Mouse (Mus musculus): ENCODE results near the gene Inha. TPM values are rescaled to one million over a fixed set of nuclear protein-coding genes. Genes with fewer than 3 reads are reported as not detected.

Gene Inha
- not detected for polyA plus RNA-seq (2017; shearing (Covaris generic))

GRCm38 (mm10) chr1:75507006-75507405, at the start of gene Inha:
Gene Inha (plus strand): TSS chr1:75507077.

DNA sequence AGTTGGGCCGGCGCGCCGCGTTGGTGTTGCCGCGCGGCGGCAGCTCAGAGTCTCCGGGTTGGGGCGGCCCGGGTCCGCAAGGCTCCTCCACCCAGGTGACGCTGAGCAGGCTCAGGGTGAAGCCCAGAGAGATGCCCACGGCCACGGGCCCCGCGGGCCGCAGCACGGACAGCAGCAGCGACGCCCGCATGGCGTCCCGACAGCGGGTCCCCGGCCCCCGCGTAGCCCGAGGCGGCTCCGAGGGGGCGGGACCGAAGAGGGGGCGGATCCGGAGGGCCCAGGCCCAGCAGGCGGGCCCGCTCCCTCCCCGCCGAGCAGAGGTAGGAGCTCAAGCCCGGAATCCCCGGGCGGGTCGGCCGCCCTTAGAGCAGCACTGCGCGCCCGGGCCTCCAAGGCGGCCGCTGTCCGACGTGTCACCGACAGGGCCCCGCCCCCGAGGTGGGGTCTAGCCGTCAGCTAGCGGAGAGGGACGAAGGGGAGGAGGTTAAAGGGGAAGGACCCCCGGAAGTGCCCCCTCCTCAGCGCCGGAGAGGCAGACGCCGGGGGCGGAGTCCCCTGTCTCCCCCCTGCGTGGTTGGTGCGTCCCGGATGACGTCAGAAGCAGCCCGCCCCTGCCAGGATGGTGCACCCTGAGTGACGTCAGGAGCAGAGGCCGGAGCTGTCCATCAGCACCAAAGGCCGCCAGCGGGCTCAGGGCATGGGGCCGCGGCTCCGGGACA, 27.8 kb upstream of the Inha start, which contains the start of the genes Chpf and Tmem198:
Chpf (minus strand) TSS at position 392 of the 719 bp plus-strand sequence.
Tmem198 (plus strand) TSS at position 617 of the 719 bp plus-strand sequence.

GRCm38 (mm10) chr1:75505956-75506831, 683 bp upstream of the Inha start, which contains the start of gene Obsl1:
Gene Obsl1 (minus strand): TSS chr1:75506452.

GRCm38 (mm10) chr1:75521321-75522031, 14.6 kb downstream of the Inha start, which contains the start of gene Stk11ip:
Gene Stk11ip (plus strand): TSS chr1:75521529.

DNA sequence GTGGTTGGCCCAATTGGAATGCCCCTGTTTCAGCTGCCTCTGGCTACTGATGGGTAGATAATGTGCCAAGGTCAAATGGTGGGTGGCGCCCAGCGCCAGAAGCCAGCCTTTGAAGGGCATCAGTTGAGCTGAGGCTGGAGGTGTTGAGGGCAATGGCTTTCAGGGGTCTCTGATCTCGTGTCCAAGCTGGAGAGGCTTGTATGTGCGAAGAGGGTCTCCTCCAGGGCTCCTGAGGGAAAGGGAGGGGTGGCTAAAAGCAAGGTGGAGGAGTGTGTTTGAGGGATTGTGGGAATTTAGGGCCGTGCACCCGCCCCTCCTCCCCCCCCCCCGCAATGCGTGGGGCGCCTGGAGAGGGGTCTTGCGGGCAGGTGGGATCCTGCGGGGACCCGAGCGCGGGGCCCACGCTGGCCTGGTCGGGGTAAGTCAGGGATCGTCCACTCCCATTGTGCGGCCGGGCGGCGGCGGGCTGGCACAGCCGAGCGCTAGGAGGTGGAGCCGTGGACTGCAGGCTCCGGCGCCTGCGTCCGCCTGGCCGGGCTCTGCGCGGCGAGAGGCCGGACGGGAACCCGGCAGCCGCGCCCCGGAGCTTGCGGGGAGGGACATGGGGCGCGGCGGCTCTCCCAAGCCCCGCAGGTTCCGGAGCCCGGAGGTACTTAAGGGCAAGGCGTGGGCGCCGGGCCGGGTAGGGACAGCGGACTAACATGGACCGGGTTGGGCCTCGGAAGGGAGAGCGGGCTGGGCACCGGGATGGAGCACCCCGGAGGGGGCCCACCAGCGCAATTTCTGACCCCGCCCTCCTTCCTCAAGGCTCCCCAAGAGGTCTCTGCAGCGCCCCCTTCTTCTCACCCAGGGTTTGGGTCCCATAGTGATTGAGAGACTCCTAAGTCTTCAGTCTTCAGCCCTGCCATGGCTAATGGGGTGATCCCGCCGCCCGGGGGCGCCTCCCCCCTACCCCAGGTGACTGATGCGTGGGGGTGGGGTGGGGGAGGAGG, 39.4 kb downstream of the Inha start, which contains the start of gene Slc4a3:
Slc4a3 (plus strand) TSS at position 302 of the 992 bp plus-strand sequence.

Other genes with a start within 250 kb of the Inha start
- 0.39 TPM for gene Ptprn, start 242.6 kb upstream of the Inha start, polyA plus RNA-seq (2017; shearing (Covaris generic))
- gene Resp18, start 228.7 kb upstream of the Inha start, polyA plus RNA-seq (2017; shearing (Covaris generic)) = not detected
- 53.1 TPM for gene Dnpep, start 189.1 kb upstream of the Inha start, polyA plus RNA-seq (2017; shearing (Covaris generic))
- gene Des, start 146.7 kb upstream of the Inha start, polyA plus RNA-seq (2017; shearing (Covaris generic)) = not detected
- 0.36 TPM for gene Speg, start 131.8 kb upstream of the Inha start, polyA plus RNA-seq (2017; shearing (Covaris generic))
- 73.3 TPM for gene Gmppa, start 71.1 kb upstream of the Inha start, polyA plus RNA-seq (2017; shearing (Covaris generic))
- not detected for gene Asic4, start 56.6 kb upstream of the Inha start, polyA plus RNA-seq (2017; shearing (Covaris generic))
- 36.0 TPM for gene Chpf, start 27.8 kb upstream of the Inha start, polyA plus RNA-seq (2017; shearing (Covaris generic))
- gene Tmem198, start 27.5 kb upstream of the Inha start, polyA plus RNA-seq (2017; shearing (Covaris generic)) = 1.9 TPM
- not detected for gene Obsl1, start 625 bp upstream of the Inha start, polyA plus RNA-seq (2017; shearing (Covaris generic))
- gene Stk11ip, start 14.5 kb downstream of the Inha start, polyA plus RNA-seq (2017; shearing (Covaris generic)) = 39.2 TPM
- not detected for gene Slc4a3, start 39.2 kb downstream of the Inha start, polyA plus RNA-seq (2017; shearing (Covaris generic))